Mouse (Mus musculus): ENCODE measurements at regions not wholly inside any gene's neighbourhood (a gene's known extent, or its start where the extent isn't known, plus 50 kb on each side); places are given as distances from the start of the nearest gene placed in this dataset.
A peak's percentile ranks its signal among the peaks of the same experiment; 100 is the strongest.

DNA sequence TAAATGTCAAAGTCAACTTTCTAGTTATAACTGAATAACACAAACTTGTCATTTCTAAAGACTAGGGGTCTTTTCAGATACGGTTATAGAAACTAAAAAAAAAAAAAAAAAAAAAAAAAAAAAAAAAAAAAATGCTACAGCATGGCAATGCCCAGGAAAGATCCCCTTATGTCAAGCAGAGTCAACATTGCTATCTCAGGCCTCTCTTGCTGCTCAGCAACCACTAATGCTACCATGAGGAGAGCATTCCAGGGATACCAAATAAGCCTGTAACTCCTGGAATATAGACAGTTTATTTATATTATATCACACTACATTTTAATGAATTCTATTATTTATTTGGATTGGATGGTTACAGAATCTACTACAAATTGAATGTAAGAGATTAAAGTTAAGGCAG, 248.8 kb downstream of the Pla2g4a start:
- no peak for DNase-seq

DNA sequence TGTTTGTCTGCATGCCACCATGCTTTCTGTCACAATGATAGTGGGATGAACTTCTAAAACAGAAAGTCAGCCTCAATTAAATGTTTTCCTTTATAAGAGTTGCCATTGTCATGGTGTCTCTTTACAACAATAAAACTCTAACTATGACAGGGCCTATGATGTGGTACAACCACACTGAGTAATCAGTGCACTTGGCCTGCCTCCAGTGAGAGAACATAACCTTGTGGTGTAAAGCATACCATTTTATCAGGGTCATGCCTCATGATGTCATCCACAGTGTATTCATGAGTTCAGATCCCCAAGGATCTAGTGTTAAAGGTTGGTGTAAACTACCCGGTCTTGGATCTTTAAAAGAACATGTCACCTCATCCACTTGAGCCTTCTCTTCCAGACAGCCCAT, 255.9 kb downstream of the Pla2g4a start:
- H3K4me1 ChIP-seq (ENCODE audit: control insufficient read depth, insufficient read depth, low read length): no peaks in the 10 kb centered on the region
- H3K4me3 ChIP-seq (replicated peaks; ENCODE audit: insufficient read depth, low read depth, low read length): no peak overlapping the region
- no peaks in the 10 kb centered on the region for H3K27me3 ChIP-seq (ENCODE audit: control insufficient read depth, insufficient read depth, low read length)
- no peak for DNase-seq
- WGBS: 94% methylated on average over 1 of the region's 1 CpGs
- TF ChIP-seq POLR2A (IDR thresholded peaks at IDR 0.05; ENCODE audit: borderline replicate concordance, insufficient read depth, low read length): no peak
- no peak for TF ChIP-seq CTCF (IDR thresholded peaks at IDR 0.05; ENCODE audit: borderline replicate concordance, insufficient read depth, low read depth, low read length)
- no peak overlapping the region for H3K27ac ChIP-seq (ENCODE audit: insufficient read depth, low read length)

More for the DNA sequence above, 248.8 kb downstream of the Pla2g4a start:
- 69% methylated on average over 1 of the region's 1 CpGs for WGBS
- Histone ChIP-seq H3K4me3 (replicated peaks; ENCODE audit: insufficient read depth, low read depth, low read length) (no peak overlapping the region), H3K27ac (ENCODE audit: insufficient read depth, low read length) (no peak overlapping the region), H3K27me3 (ENCODE audit: control insufficient read depth, insufficient read depth, low read length) (no peaks in the 10 kb centered on the region), H3K4me1 (ENCODE audit: control insufficient read depth, insufficient read depth, low read length) (no peaks in the 10 kb centered on the region)
- no peak for TF ChIP-seq CTCF (IDR thresholded peaks at IDR 0.05; ENCODE audit: borderline replicate concordance, insufficient read depth, low read depth, low read length)
- TF ChIP-seq POLR2A (IDR thresholded peaks at IDR 0.05; ENCODE audit: borderline replicate concordance, insufficient read depth, low read length): no peak

DNA sequence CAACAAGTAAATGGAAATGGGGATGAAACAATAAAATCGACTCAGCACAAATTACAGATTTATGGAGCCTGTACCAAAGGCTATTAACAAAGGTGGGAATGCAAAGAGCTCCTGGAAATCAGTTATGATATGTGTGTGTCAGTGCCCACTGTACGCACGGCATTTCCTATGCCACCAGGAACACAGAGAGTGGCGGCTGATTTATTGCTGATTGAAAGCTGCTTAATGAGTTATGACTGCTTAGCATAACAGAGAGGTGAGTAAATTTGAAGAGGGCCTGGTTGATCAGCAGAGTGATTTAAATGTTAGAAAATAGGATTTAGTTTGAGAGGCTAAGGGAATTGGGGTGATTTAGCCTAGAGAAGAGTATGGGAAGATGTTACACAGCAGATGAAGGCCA, 261.7 kb downstream of the Pla2g4a start:
- TF ChIP-seq POLR2A (IDR thresholded peaks at IDR 0.05; ENCODE audit: borderline replicate concordance, insufficient read depth, low read length) (no peak), CTCF (IDR thresholded peaks at IDR 0.05; ENCODE audit: borderline replicate concordance, insufficient read depth, low read depth, low read length) (no peak)
- WGBS: 91% methylated on average over 4 of the region's 4 CpGs

DNA sequence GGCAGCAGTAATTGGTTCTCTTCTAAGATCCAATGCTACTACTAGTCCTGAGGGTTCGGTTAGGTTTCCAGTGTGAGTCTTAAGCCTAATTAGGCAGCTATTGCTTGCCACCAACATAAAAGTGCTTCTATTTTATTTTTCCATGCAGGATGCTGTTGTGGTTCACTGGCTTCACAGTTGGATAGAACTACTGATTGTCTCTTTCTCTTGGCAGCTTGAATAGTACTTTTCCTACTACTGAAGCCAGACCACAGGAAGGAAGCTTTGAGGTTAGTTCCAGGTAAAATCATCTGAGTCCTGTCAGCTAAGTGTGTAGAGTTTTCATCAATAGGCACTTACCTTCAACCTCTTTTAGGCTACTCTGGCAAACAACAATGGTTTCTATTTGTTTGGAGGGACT, 286.9 kb downstream of the Pla2g4a start:
- Histone ChIP-seq H3K4me1 (ENCODE audit: control insufficient read depth, insufficient read depth, low read length) (peaks cover 19% of the 10 kb centered on the region; the same call in 1 of the 2 replicates), H3K27me3 (ENCODE audit: control insufficient read depth, insufficient read depth, low read length) (no peaks in the 10 kb centered on the region), H3K4me3 (replicated peaks; ENCODE audit: insufficient read depth, low read depth, low read length) (no peak overlapping the region), H3K27ac (ENCODE audit: insufficient read depth, low read length) (no peak overlapping the region)
- peak in 1 of 2 experiments; percentile 79 for DNase-seq
- TF ChIP-seq CTCF (IDR thresholded peaks at IDR 0.05; ENCODE audit: borderline replicate concordance, insufficient read depth, low read depth, low read length): no peak
- no peak for TF ChIP-seq POLR2A (IDR thresholded peaks at IDR 0.05; ENCODE audit: borderline replicate concordance, insufficient read depth, low read length)
- 7% methylated on average over 1 of the region's 1 CpGs for WGBS

More for the DNA sequence above, 261.7 kb downstream of the Pla2g4a start:
- H3K4me1 ChIP-seq (ENCODE audit: control insufficient read depth, insufficient read depth, low read length): no peaks in the 10 kb centered on the region
- no peak for DNase-seq
- H3K4me3 ChIP-seq (replicated peaks; ENCODE audit: insufficient read depth, low read depth, low read length): no peak overlapping the region
- no peaks in the 10 kb centered on the region for H3K27me3 ChIP-seq (ENCODE audit: control insufficient read depth, insufficient read depth, low read length)
- H3K27ac ChIP-seq (ENCODE audit: insufficient read depth, low read length): no peak overlapping the region

DNA sequence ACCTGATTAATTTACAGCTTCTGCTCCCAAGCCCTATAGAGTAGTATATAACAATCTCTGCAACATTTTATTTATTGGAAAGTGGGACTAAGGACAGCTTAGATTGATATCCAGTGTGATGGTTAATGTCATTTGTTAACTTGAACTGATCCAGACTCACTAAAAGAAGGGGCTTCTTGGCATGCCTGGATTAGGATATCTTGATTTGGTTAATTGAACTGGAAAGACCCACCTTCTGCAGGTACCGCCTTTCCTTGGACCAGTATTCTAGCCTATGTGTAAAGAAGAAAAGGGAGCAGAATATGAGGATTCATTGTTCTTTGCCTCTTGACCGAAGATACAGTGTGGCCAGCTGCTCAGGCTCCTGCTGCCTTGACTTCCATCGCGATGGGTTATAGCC, 288.5 kb downstream of the Pla2g4a start:
- Histone ChIP-seq H3K4me1 (ENCODE audit: control insufficient read depth, insufficient read depth, low read length) (peaks cover 19% of the 10 kb centered on the region; the same call in 1 of the 2 replicates), H3K4me3 (replicated peaks; ENCODE audit: insufficient read depth, low read depth, low read length) (no peak overlapping the region), H3K27me3 (ENCODE audit: control insufficient read depth, insufficient read depth, low read length) (no peaks in the 10 kb centered on the region), H3K27ac (ENCODE audit: insufficient read depth, low read length) (peak overlapping the region; percentile 24; the same call in 1 of the 2 replicates)
- no peak for TF ChIP-seq POLR2A (IDR thresholded peaks at IDR 0.05; ENCODE audit: borderline replicate concordance, insufficient read depth, low read length)
- TF ChIP-seq CTCF (IDR thresholded peaks at IDR 0.05; ENCODE audit: borderline replicate concordance, insufficient read depth, low read depth, low read length): no peak
- WGBS: 83% methylated on average over 4 of the region's 4 CpGs
- DNase-seq: peak in 1 of 2 experiments; percentile 16

DNA sequence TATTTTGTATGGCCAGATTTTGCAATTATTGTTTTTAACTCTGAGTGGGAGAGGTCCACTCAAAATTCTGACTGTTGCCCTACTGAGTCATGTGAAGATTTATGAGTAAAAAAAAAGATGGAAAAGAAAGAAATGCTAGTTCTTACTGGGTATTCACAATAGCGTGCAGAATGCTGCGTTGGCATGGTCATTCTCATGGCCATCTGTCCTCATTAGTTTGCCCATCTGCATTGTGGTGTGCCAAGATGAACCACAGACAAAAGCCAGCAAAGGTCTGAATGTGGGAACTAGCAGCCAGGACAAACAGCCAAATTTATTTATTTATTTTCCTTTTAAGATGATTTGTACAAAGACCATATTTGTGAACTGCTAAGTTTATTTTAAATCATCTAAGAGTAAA, 289.0 kb downstream of the Pla2g4a start:
- no peak overlapping the region for H3K27ac ChIP-seq (ENCODE audit: insufficient read depth, low read length)
- peak; percentile 91 to 97 for DNase-seq
- no peak for TF ChIP-seq CTCF (IDR thresholded peaks at IDR 0.05; ENCODE audit: borderline replicate concordance, insufficient read depth, low read depth, low read length)
- no peak for TF ChIP-seq POLR2A (IDR thresholded peaks at IDR 0.05; ENCODE audit: borderline replicate concordance, insufficient read depth, low read length)
- 4% methylated on average over 2 of the region's 2 CpGs for WGBS
- H3K4me1 ChIP-seq (ENCODE audit: control insufficient read depth, insufficient read depth, low read length): peaks cover 19% of the 10 kb centered on the region; the same call in 1 of the 2 replicates
- H3K27me3 ChIP-seq (ENCODE audit: control insufficient read depth, insufficient read depth, low read length): no peaks in the 10 kb centered on the region
- H3K4me3 ChIP-seq (replicated peaks; ENCODE audit: insufficient read depth, low read depth, low read length): no peak overlapping the region

DNA sequence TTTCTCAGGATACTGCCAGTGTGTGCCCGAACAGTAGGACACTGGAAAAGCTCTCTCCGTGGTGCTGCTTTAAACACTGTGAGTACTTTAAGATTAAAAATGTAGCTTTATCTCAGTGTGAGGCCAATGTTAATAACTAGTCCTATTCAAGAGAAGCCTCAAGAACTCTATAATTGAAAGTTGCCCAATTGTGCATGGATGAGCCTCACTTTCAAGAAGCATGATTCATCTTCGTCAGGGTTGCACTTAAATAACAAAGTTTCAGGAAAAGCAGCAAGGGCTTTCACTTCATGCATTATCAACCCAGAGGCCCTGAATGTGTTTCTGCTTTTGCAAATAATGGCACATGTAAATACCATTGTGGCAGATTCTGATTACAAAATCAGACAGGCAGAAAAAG, 290.0 kb downstream of the Pla2g4a start:
- Histone ChIP-seq H3K4me3 (replicated peaks; ENCODE audit: insufficient read depth, low read depth, low read length) (no peak overlapping the region), H3K27ac (ENCODE audit: insufficient read depth, low read length) (peak overlapping the region; percentile 43; the same call in 1 of the 2 replicates), H3K4me1 (ENCODE audit: control insufficient read depth, insufficient read depth, low read length) (peaks cover 19% of the 10 kb centered on the region; the same call in 1 of the 2 replicates), H3K27me3 (ENCODE audit: control insufficient read depth, insufficient read depth, low read length) (no peaks in the 10 kb centered on the region)
- 41% methylated on average over 3 of the region's 3 CpGs for WGBS
- TF ChIP-seq POLR2A (IDR thresholded peaks at IDR 0.05; ENCODE audit: borderline replicate concordance, insufficient read depth, low read length) (no peak), CTCF (IDR thresholded peaks at IDR 0.05; ENCODE audit: borderline replicate concordance, insufficient read depth, low read depth, low read length) (no peak)
- peak in 1 of 2 experiments; percentile 36 for DNase-seq

All from cerebellum, adult 2 months (tissue).